Comparison of ENCODE assay signal across 3 mouse cellular contexts in genomic region chr11:6951361-6951760, GRCm38 (mm10).
"Had no signal": no experiment of that assay in that cellular context is flagged by ENCODE, and none has a peak within 500 bp of the region (broad histone marks: within the 10 kb centered on the region; RNA-seq: fewer than 3 reads in every experiment).

No protein-coding gene starts in this region.

- DNase-seq: kidney, postnatal 25 days; lung, embryonic 14.5 days; lung, postnatal 10 days had no signal
